Mouse (Mus musculus): ENCODE data around the gene Ropn1l. TPM values are rescaled to one million over a fixed set of nuclear protein-coding genes. Genes with fewer than 3 reads are reported as not detected.

Ropn1l gene
- total and polyA plus RNA-seq, 3 experiments, result 0.96 to 1.7 TPM; not detected in 1

DNA sequence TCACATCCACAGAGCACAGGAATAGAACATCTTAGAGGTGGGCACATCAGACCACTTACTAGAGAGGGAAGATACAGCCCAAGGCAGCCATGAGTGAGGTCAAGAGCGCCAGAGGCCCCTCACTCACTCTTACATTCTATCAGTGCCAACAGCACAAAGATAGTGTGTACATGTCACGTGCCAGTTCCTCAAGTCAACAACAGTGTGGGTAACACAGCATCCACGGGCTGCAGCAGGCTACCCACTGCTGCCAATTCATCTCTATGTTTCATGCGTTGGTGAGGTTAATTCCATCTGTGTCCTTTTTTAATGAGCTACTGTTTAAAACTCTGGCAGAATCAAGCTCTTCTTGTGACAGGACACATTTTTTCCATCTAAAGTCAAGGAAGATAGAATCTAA is 10.8 kb downstream of the Ropn1l start:
- no peak for TF ChIP-seq ETS1 (IDR thresholded peaks at IDR 0.05; ENCODE audit: low read depth, low read length)
- no peak for TF ChIP-seq USF2 (IDR thresholded peaks at IDR 0.05; ENCODE audit: borderline replicate concordance in 1 of 2, insufficient read depth in 1 of 2, low read depth in 1 of 2, low read length in 2 of 2)
- no peak for TF ChIP-seq TCF12 (IDR thresholded peaks at IDR 0.05; ENCODE audit: low read depth, low read length)
- no peak for TF ChIP-seq MYB (IDR thresholded peaks at IDR 0.05; ENCODE audit: low read depth, low read length)
- TF ChIP-seq POLR2A (IDR thresholded peaks at IDR 0.05; ENCODE audit: control insufficient read depth in 1 of 2, insufficient read depth in 1 of 2, low read depth in 1 of 2, low read length in 2 of 2, poor library complexity in 1 of 2), result no peak
- TF ChIP-seq ZC3H11A (IDR thresholded peaks at IDR 0.05; ENCODE audit: low read depth, low read length), result no peak
- no peak for TF ChIP-seq GABPA (IDR thresholded peaks at IDR 0.05; ENCODE audit: low read depth, low read length)
- TF ChIP-seq ZKSCAN1 (IDR thresholded peaks at IDR 0.05; ENCODE audit: low read depth, low read length), result no peak
- no peak for TF ChIP-seq SIN3A (IDR thresholded peaks at IDR 0.05; ENCODE audit: low read length)
- no peak for TF ChIP-seq RCOR1 (IDR thresholded peaks at IDR 0.05; ENCODE audit: low read depth, low read length)
- TF ChIP-seq MXI1 (IDR thresholded peaks at IDR 0.05; ENCODE audit: low read depth, low read length), result no peak
- H3K27ac ChIP-seq (ENCODE audit: control insufficient read depth, low read depth, low read length), result no peak overlapping the region
- H3K9me3 ChIP-seq (replicated peaks; ENCODE audit: insufficient read depth, low read length), result no peaks in the 10 kb centered on the region
- no peaks in the 10 kb centered on the region for H3K79me2 ChIP-seq (ENCODE audit: control insufficient read depth, insufficient read depth, low read length, poor library complexity)
- peaks cover 3 to 10% of the 10 kb centered on the region in 2 experiments; a peak in 2 of 4 replicates for H3K4me1 ChIP-seq (ENCODE audit: control insufficient read depth in 1 of 2, insufficient read depth in 2 of 2, low read length in 2 of 2)
- H3K27me3 ChIP-seq (ENCODE audit: control insufficient read depth in 1 of 2, insufficient read depth in 2 of 2, low read length in 2 of 2), result no peaks in the 10 kb centered on the region
- H3K36me3 ChIP-seq (ENCODE audit: control insufficient read depth in 1 of 2, insufficient read depth in 2 of 2, low read length in 2 of 2), result 0 out of 4 replicates have a peak, but pooled peaks cover 0 to 3% of the 10 kb centered on the region in 2 experiments
- no peak overlapping the region for H3K9ac ChIP-seq (ENCODE audit: control insufficient read depth, low read depth, low read length, poor library complexity, severe bottlenecking)
- DNase-seq (ENCODE audit: low read depth, low spot score), result no peak
- no peak overlapping the region for H3K4me3 ChIP-seq (ENCODE audit: control insufficient read depth in 1 of 2, insufficient read depth in 1 of 2, low read depth in 2 of 2, low read length in 2 of 2)

DNA sequence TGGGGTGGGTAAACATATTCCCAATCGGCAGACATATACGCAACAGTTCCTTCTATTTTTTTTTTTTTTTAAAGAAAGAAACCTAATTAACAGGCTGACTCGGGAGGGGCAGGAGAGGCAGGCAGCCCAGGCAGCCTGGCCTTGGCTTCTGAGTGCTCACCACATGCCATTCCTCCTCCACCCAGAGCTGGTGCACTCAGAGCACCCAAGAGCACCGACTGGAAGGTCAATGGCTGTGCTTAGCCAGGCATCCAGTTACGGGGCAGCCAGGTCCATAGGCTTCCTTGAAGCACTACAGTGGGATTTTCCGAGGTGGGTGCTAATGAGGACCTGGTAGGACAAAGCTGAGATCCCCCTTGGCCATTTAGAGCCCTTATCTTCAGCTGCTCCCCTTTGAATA is 11.5 kb downstream of the Ropn1l start:
- Histone ChIP-seq H3K9me3 (replicated peaks; ENCODE audit: insufficient read depth, low read length) (no peaks in the 10 kb centered on the region), H3K27ac (ENCODE audit: control insufficient read depth, low read depth, low read length) (no peak overlapping the region), H3K79me2 (ENCODE audit: control insufficient read depth, insufficient read depth, low read length, poor library complexity) (no peaks in the 10 kb centered on the region), H3K27me3 (ENCODE audit: control insufficient read depth in 1 of 2, insufficient read depth in 2 of 2, low read length in 2 of 2) (no peaks in the 10 kb centered on the region), H3K36me3 (ENCODE audit: control insufficient read depth in 1 of 2, insufficient read depth in 2 of 2, low read length in 2 of 2) (0 out of 4 replicates have a peak, but pooled peaks cover 0 to 3% of the 10 kb centered on the region in 2 experiments), H3K4me3 (ENCODE audit: control insufficient read depth in 1 of 2, insufficient read depth in 1 of 2, low read depth in 2 of 2, low read length in 2 of 2) (no peak overlapping the region), H3K9ac (ENCODE audit: control insufficient read depth, low read depth, low read length, poor library complexity, severe bottlenecking) (no peak overlapping the region), H3K4me1 (ENCODE audit: control insufficient read depth in 1 of 2, insufficient read depth in 2 of 2, low read length in 2 of 2) (peaks cover 3 to 10% of the 10 kb centered on the region in 2 experiments; a peak in 2 of 4 replicates)
- DNase-seq (ENCODE audit: low read depth, low spot score), result no peak
- TF ChIP-seq ZC3H11A (IDR thresholded peaks at IDR 0.05; ENCODE audit: low read depth, low read length), result no peak
- no peak for TF ChIP-seq RAD21 (IDR thresholded peaks at IDR 0.05; ENCODE audit: low read depth, low read length)
- no peak for TF ChIP-seq TCF12 (IDR thresholded peaks at IDR 0.05; ENCODE audit: low read depth, low read length)

DNA sequence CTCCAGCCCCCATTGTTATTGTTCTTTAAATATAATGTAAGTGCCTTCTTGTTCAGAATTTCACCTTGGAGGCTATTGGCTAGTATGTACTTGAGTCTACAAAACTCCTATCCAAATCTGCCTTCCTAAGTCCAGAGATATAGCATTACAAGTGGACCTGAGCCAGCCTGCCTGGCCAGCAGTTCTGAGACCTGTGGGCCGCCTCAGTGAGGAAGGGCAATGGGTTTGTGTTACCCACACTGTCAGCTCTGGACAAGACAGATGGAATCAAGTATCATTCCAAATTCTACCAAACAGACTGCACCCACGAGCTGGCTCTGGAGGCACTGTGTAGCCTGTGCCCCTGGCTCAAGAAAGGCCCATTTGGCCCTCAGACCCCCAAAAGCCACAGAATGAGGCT is 16.7 kb downstream of the Ropn1l start:
- peaks cover 0 to 5% of the 10 kb centered on the region in 2 experiments; a peak in 2 of 4 replicates for H3K27me3 ChIP-seq (ENCODE audit: control insufficient read depth in 1 of 2, insufficient read depth in 2 of 2, low read length in 2 of 2)
- no peak overlapping the region for H3K27ac ChIP-seq (ENCODE audit: control insufficient read depth, low read depth, low read length)
- 0 out of 4 replicates have a peak, but pooled peaks cover 0 to 3% of the 10 kb centered on the region in 2 experiments for H3K36me3 ChIP-seq (ENCODE audit: control insufficient read depth in 1 of 2, insufficient read depth in 2 of 2, low read length in 2 of 2)
- no peak overlapping the region for H3K9ac ChIP-seq (ENCODE audit: control insufficient read depth, low read depth, low read length, poor library complexity, severe bottlenecking)
- H3K79me2 ChIP-seq (ENCODE audit: control insufficient read depth, insufficient read depth, low read length, poor library complexity), result no peaks in the 10 kb centered on the region
- no peak overlapping the region for H3K4me3 ChIP-seq (ENCODE audit: control insufficient read depth in 1 of 2, insufficient read depth in 1 of 2, low read depth in 2 of 2, low read length in 2 of 2)
- H3K4me1 ChIP-seq (ENCODE audit: control insufficient read depth in 1 of 2, insufficient read depth in 2 of 2, low read length in 2 of 2), result peaks cover 3 to 10% of the 10 kb centered on the region in 2 experiments; a peak in 2 of 4 replicates
- no peak for DNase-seq (ENCODE audit: low read depth, low spot score)
- H3K9me3 ChIP-seq (replicated peaks; ENCODE audit: insufficient read depth, low read length), result no peaks in the 10 kb centered on the region
- TF ChIP-seq POLR2AphosphoS2 (IDR thresholded peaks at IDR 0.05; ENCODE audit: low read length), result no peak
- TF ChIP-seq TBP (IDR thresholded peaks at IDR 0.05; ENCODE audit: low read depth, low read length), result no peak
- TF ChIP-seq RCOR1 (IDR thresholded peaks at IDR 0.05; ENCODE audit: low read depth, low read length), result no peak
- TF ChIP-seq ZNF384 (IDR thresholded peaks at IDR 0.05; ENCODE audit: low read depth, low read length), result no peak

All from MEL (cell line).